Mouse (Mus musculus): ENCODE results near the gene Pdia5.

Pdia5 gene

GRCm38 (mm10) chr16:35431608-35432007 lies 59.1 kb downstream of the Pdia5 start:
- no peak for DNase-seq

GRCm38 (mm10) chr16:35424926-35425325 lies 65.7 kb downstream of the Pdia5 start:
- no peak for DNase-seq

GRCm38 (mm10) chr16:35423250-35424139 lies 67.2 kb downstream of the Pdia5 start:
- DNase-seq, result peak; percentile 31

GRCm38 (mm10) chr16:35422705-35423104 lies 68.0 kb downstream of the Pdia5 start:
- DNase-seq, result no peak

- peak; percentile 17 for DNase-seq
These were observed 68.5 kb downstream of the Pdia5 start for GRCm38 (mm10) chr16:35422141-35422540.

- no peak for DNase-seq
These were observed 76.1 kb downstream of the Pdia5 start for GRCm38 (mm10) chr16:35414616-35415015.

GRCm38 (mm10) chr16:35406706-35407105 lies 84.0 kb downstream of the Pdia5 start:
- no peak for DNase-seq

- DNase-seq, result no peak
These were observed 84.5 kb downstream of the Pdia5 start for GRCm38 (mm10) chr16:35406166-35406565.

GRCm38 (mm10) chr16:35405348-35406080 lies 85.2 kb downstream of the Pdia5 start:
- DNase-seq, result no peak

- DNase-seq, result no peak
These were observed 85.8 kb downstream of the Pdia5 start for GRCm38 (mm10) chr16:35404864-35405263.

GRCm38 (mm10) chr16:35403891-35404290 lies 86.8 kb downstream of the Pdia5 start:
- no peak for DNase-seq

- no peak for DNase-seq
These were observed 87.3 kb downstream of the Pdia5 start for GRCm38 (mm10) chr16:35403356-35403755.

- DNase-seq, result no peak
These were observed 97.9 kb downstream of the Pdia5 start for GRCm38 (mm10) chr16:35392813-35393212.

- no peak for DNase-seq
These were observed 105.0 kb downstream of the Pdia5 start for GRCm38 (mm10) chr16:35385654-35386053.

- no peak for DNase-seq
These were observed 110.6 kb downstream of the Pdia5 start for GRCm38 (mm10) chr16:35380048-35380447.

- DNase-seq, result no peak
These were observed 111.3 kb downstream of the Pdia5 start for GRCm38 (mm10) chr16:35379344-35379743.

- no peak for DNase-seq
These were observed 126.6 kb downstream of the Pdia5 start for GRCm38 (mm10) chr16:35364063-35364428.

GRCm38 (mm10) chr16:35363150-35364062 lies 127.3 kb downstream of the Pdia5 start, which contains the start of gene Sec22a:
Sec22a (minus strand) TSS chr16:35363918.
- peak; percentile 95 for DNase-seq

GRCm38 (mm10) chr16:35362221-35362620 lies 128.5 kb downstream of the Pdia5 start:
- DNase-seq, result no peak

GRCm38 (mm10) chr16:35360593-35360992 lies 130.1 kb downstream of the Pdia5 start:
- DNase-seq, result peak; percentile 20

- no peak for DNase-seq
These were observed 133.2 kb downstream of the Pdia5 start for GRCm38 (mm10) chr16:35357449-35357848.
